Mouse (Mus musculus) MEL (cell line): Measurements from ENCODE around the gene Sfxn1. TPM values are rescaled to one million over a fixed set of nuclear protein-coding genes. Genes with fewer than 3 reads are reported as not detected.

Source experiments
- DNase-seq: peaks from one replicate; pipeline ENCODE4 v3.0.0; 2011; ENCODE audit warnings: low read depth, low spot score
- H3K27ac ChIP-seq: 2 replicates; pipeline ENCODE4 v1.5.1; 2012; ENCODE audit warnings: low read depth, mild to moderate bottlenecking, control low read depth, low read length, moderate library complexity; ENCODE audit not compliant: control insufficient read depth
- H3K27me3 ChIP-seq, 2 experiments: fragments of 150-350 bp in 1 of 2; sonication (generic) in 1 of 2; 2 replicates each; pipeline ENCODE4 v1.6.1; 2012; ENCODE audit warnings: low read length in 2 of 2, mild to moderate bottlenecking in 2 of 2, improper control_type of control experiment in 1 of 2, moderate library complexity in 1 of 2; ENCODE audit not compliant: insufficient read depth in 2 of 2, control insufficient read depth in 1 of 2
- H3K36me3 ChIP-seq, 2 experiments: 2 replicates each; pipeline ENCODE4 v1.6.1; 2012 to 2014; ENCODE audit warnings: low read length in 2 of 2, improper control_type of control experiment in 1 of 2, inconsistent platforms in 1 of 2, mild to moderate bottlenecking in 1 of 2; ENCODE audit not compliant: insufficient read depth in 2 of 2, control insufficient read depth in 1 of 2
- H3K4me1 ChIP-seq, 2 experiments: fragments of 150-350 bp in 1 of 2; sonication (generic) in 1 of 2; 2 replicates each; pipeline ENCODE4 v1.6.1; 2012; ENCODE audit warnings: low read length in 2 of 2, improper control_type of control experiment in 1 of 2, mild to moderate bottlenecking in 1 of 2; ENCODE audit not compliant: insufficient read depth in 2 of 2, control insufficient read depth in 1 of 2
- H3K4me3 ChIP-seq, 2 experiments: fragments of 150-350 bp in 1 of 2; sonication (generic) in 1 of 2; 2 replicates each; pipeline ENCODE4 v1.5.1; 2012; ENCODE audit warnings: low read depth in 2 of 2, low read length in 2 of 2, mild to moderate bottlenecking in 2 of 2, moderate library complexity in 2 of 2, control low read depth in 1 of 2, improper control_type of control experiment in 1 of 2; ENCODE audit not compliant: control insufficient read depth in 1 of 2, insufficient read depth in 1 of 2
- H3K79me2 ChIP-seq: 2 replicates; pipeline ENCODE4 v1.6.1; 2012; ENCODE audit warnings: mild to moderate bottlenecking, low read length, moderate library complexity; ENCODE audit not compliant: control insufficient read depth, poor library complexity, insufficient read depth
- H3K9ac ChIP-seq: 2 replicates; pipeline ENCODE4 v1.6.1; 2012; ENCODE audit warnings: low read depth, mild to moderate bottlenecking, control low read depth, low read length, moderate library complexity; ENCODE audit not compliant: control insufficient read depth, poor library complexity, severe bottlenecking
- H3K9me3 ChIP-seq: fragments of 150-350 bp; sonication (generic); replicated peaks from 2 replicates; pipeline ENCODE4 v1.6.1; 2012; ENCODE audit warnings: mild to moderate bottlenecking, low read length, improper control_type of control experiment, moderate library complexity; ENCODE audit not compliant: insufficient read depth
- BHLHE40 ChIP-seq: IDR thresholded peaks from 2 replicates; pipeline ENCODE4 v1.6.1; 2012; ENCODE audit warnings: low read depth, mild to moderate bottlenecking, inconsistent platforms, low read length, improper control_type of control experiment, borderline replicate concordance
- CHD1 ChIP-seq: IDR thresholded peaks from 2 replicates; pipeline ENCODE4 v1.6.1; 2012; ENCODE audit warnings: low read depth, mild to moderate bottlenecking, inconsistent platforms, low read length, improper control_type of control experiment
- CTCF ChIP-seq, 3 experiments: IDR thresholded peaks in 2 of 3; conservative IDR thresholded peaks in 1 of 3; 2 replicates each; pipeline ENCODE4 v1.5.1; 2011 to 2012; ENCODE audit warnings: low read length in 3 of 3, low read depth in 2 of 3, mild to moderate bottlenecking in 2 of 3, improper control_type of control experiment in 1 of 3, inconsistent platforms in 1 of 3, mixed read lengths in 1 of 3, moderate library complexity in 1 of 3; ENCODE audit not compliant: control insufficient read depth in 1 of 3, insufficient read depth in 1 of 3, poor library complexity in 1 of 3, severe bottlenecking in 1 of 3
- ELF1 ChIP-seq: IDR thresholded peaks from 2 replicates; pipeline ENCODE4 v1.6.1; 2014; ENCODE audit warnings: low read depth, mild to moderate bottlenecking, inconsistent platforms, low read length, improper control_type of control experiment, moderate library complexity
- EP300 ChIP-seq, 2 experiments: IDR thresholded peaks; 2 replicates each; pipeline ENCODE4 v1.6.1; 2011; ENCODE audit warnings: improper control_type of control experiment in 2 of 2, low read length in 2 of 2, low read depth in 1 of 2, mild to moderate bottlenecking in 1 of 2
- ETS1 ChIP-seq: IDR thresholded peaks from 2 replicates; pipeline ENCODE4 v1.6.1; 2012; ENCODE audit warnings: low read depth, mild to moderate bottlenecking, inconsistent platforms, low read length, improper control_type of control experiment, moderate library complexity
- GATA1 ChIP-seq: IDR thresholded peaks from 2 replicates; pipeline ENCODE4 v1.6.1; 2011; ENCODE audit warnings: low read depth, low read length, improper control_type of control experiment
- KAT2A ChIP-seq: conservative IDR thresholded peaks from 2 replicates; pipeline ENCODE4 v1.6.1; 2012; ENCODE audit warnings: low read depth, low read length, improper control_type of control experiment, inconsistent platforms
- MAFK ChIP-seq: IDR thresholded peaks from 2 replicates; pipeline ENCODE4 v1.6.1; 2011; ENCODE audit warnings: low read depth, mild to moderate bottlenecking, low read length, improper control_type of control experiment, borderline replicate concordance
- MAX ChIP-seq: IDR thresholded peaks from 2 replicates; pipeline ENCODE4 v1.6.1; 2011; ENCODE audit warnings: low read length, improper control_type of control experiment
- MAZ ChIP-seq: IDR thresholded peaks from 2 replicates; pipeline ENCODE4 v1.6.1; 2012; ENCODE audit warnings: low read depth, mild to moderate bottlenecking, inconsistent platforms, low read length, improper control_type of control experiment
- MXI1 ChIP-seq: IDR thresholded peaks from 2 replicates; pipeline ENCODE4 v1.6.1; 2011; ENCODE audit warnings: mild to moderate bottlenecking, low read depth, low read length, improper control_type of control experiment
- MYB ChIP-seq: IDR thresholded peaks from 2 replicates; pipeline ENCODE4 v1.6.1; 2011; ENCODE audit warnings: mild to moderate bottlenecking, low read depth, low read length, improper control_type of control experiment
- POLR2AphosphoS2 ChIP-seq: IDR thresholded peaks from 2 replicates; pipeline ENCODE4 v1.6.1; 2011; ENCODE audit warnings: low read length, improper control_type of control experiment
- RAD21 ChIP-seq: IDR thresholded peaks from 2 replicates; pipeline ENCODE4 v1.6.1; 2011; ENCODE audit warnings: mild to moderate bottlenecking, low read depth, low read length, improper control_type of control experiment
- SIN3A ChIP-seq: IDR thresholded peaks from 2 replicates; pipeline ENCODE4 v1.6.1; 2012; ENCODE audit warnings: low read length, improper control_type of control experiment, inconsistent platforms
- SMC3 ChIP-seq: IDR thresholded peaks from 2 replicates; pipeline ENCODE4 v1.6.1; 2011; ENCODE audit warnings: low read depth, low read length, improper control_type of control experiment
- TAL1 ChIP-seq: IDR thresholded peaks from 2 replicates; pipeline ENCODE4 v1.6.1; 2012; ENCODE audit warnings: mild to moderate bottlenecking, inconsistent platforms, low read length, moderate library complexity, mixed read lengths
- TCF12 ChIP-seq: IDR thresholded peaks from 2 replicates; pipeline ENCODE4 v1.6.1; 2014; ENCODE audit warnings: low read depth, mild to moderate bottlenecking, inconsistent platforms, low read length, improper control_type of control experiment, moderate library complexity
- UBTF ChIP-seq: IDR thresholded peaks from 2 replicates; pipeline ENCODE4 v1.6.1; 2012; ENCODE audit warnings: low read depth, mild to moderate bottlenecking, inconsistent platforms, low read length, improper control_type of control experiment, moderate library complexity, borderline replicate concordance; ENCODE audit not compliant: insufficient read depth
- USF1 ChIP-seq: IDR thresholded peaks from 2 replicates; pipeline ENCODE4 v1.6.1; 2014; ENCODE audit warnings: low read depth, mild to moderate bottlenecking, inconsistent platforms, low read length, improper control_type of control experiment, moderate library complexity
- USF2 ChIP-seq, 2 experiments: IDR thresholded peaks; 2 replicates each; pipeline ENCODE4 v1.6.1; 2011 to 2012; ENCODE audit warnings: improper control_type of control experiment in 2 of 2, low read length in 2 of 2, borderline replicate concordance in 1 of 2, inconsistent platforms in 1 of 2, low read depth in 1 of 2, mild to moderate bottlenecking in 1 of 2; ENCODE audit not compliant: insufficient read depth in 1 of 2
- ZC3H11A ChIP-seq: IDR thresholded peaks from 2 replicates; pipeline ENCODE4 v1.6.1; 2012; ENCODE audit warnings: low read depth, mild to moderate bottlenecking, inconsistent platforms, low read length, improper control_type of control experiment
- ZKSCAN1 ChIP-seq: IDR thresholded peaks from 2 replicates; pipeline ENCODE4 v1.6.1; 2012; ENCODE audit warnings: low read depth, mild to moderate bottlenecking, inconsistent platforms, low read length, improper control_type of control experiment, moderate library complexity
- ZMIZ1 ChIP-seq: IDR thresholded peaks from 2 replicates; pipeline ENCODE4 v1.6.1; 2012; ENCODE audit warnings: low read depth, mild to moderate bottlenecking, inconsistent platforms, low read length, improper control_type of control experiment, moderate library complexity
- ZNF384 ChIP-seq: IDR thresholded peaks from 2 replicates; pipeline ENCODE4 v1.6.1; 2012; ENCODE audit warnings: low read depth, mild to moderate bottlenecking, inconsistent platforms, low read length, improper control_type of control experiment
- polyA plus RNA-seq, 2 experiments: library from polyadenylated mRNA; stranded (reverse) in 1 of 2; unstranded in 1 of 2; fragments of >175 nt in 1 of 2; fragments of >200 nt in 1 of 2; gene quantifications; 2 replicates each; pipeline versions ENCODE4 v1.2.1 to v1.2.4; 2012; ENCODE audit warnings: low replicate concordance in 2 of 2, low read depth in 1 of 2; ENCODE audit not compliant: insufficient read length in 2 of 2, insufficient read depth in 1 of 2, missing spikeins in 1 of 2
- total RNA-seq: library from RNA; depleted of rRNA; stranded (reverse); fragments of 300-350 nt; gene quantifications from 2 replicates; pipeline ENCODE4 v1.2.3, GENCODE M21; 2012

Gene Sfxn1
- total and polyA plus RNA-seq, 3 experiments, result 42.8 to 74.6 TPM; not detected in 1

GRCm38 (mm10) chr13:54066081-54066746, 5.5 kb upstream of the Sfxn1 start:
- H3K36me3 ChIP-seq, result no peaks in the 10 kb centered on the region
- no peaks in the 10 kb centered on the region for H3K79me2 ChIP-seq
- peaks cover 2 to 8% of the 10 kb centered on the region in 2 experiments; a peak in 3 of 4 replicates for H3K27me3 ChIP-seq
- H3K9ac ChIP-seq, result no peak overlapping the region
- H3K27ac ChIP-seq, result no peak overlapping the region
- no peaks in the 10 kb centered on the region for H3K4me1 ChIP-seq
- H3K4me3 ChIP-seq, result no peak overlapping the region
- H3K9me3 ChIP-seq, result no peaks in the 10 kb centered on the region
- TF ChIP-seq CHD1 (no peak), TAL1 (no peak), GATA1 (no peak), CTCF (IDR thresholded peaks at IDR 0.05 in 2 of 3, conservative IDR thresholded peaks at IDR 0.05 in 1 of 3; ENCODE audit: control insufficient read depth in 1 of 3, insufficient read depth in 1 of 3, low read depth in 2 of 3, low read length in 3 of 3, poor library complexity in 1 of 3, severe bottlenecking in 1 of 3) (no peak), SMC3 (no peak), TCF12 (no peak), POLR2AphosphoS2 (no peak), USF1 (no peak), UBTF (no peak), EP300 (IDR thresholded peaks at IDR 0.05; ENCODE audit: low read depth in 1 of 2, low read length in 2 of 2) (no peak), ZC3H11A (no peak), ZKSCAN1 (no peak), RAD21 (no peak), ZNF384 (no peak), USF2 (IDR thresholded peaks at IDR 0.05; ENCODE audit: borderline replicate concordance in 1 of 2, insufficient read depth in 1 of 2, low read depth in 1 of 2, low read length in 2 of 2) (no peak)
- no peak for DNase-seq

- Histone ChIP-seq H3K9me3 (no peaks in the 10 kb centered on the region), H3K27ac (no peak overlapping the region), H3K79me2 (peaks cover 10% of the 10 kb centered on the region), H3K9ac (no peak overlapping the region), H3K4me1 (no peaks in the 10 kb centered on the region), H3K27me3 (peaks cover 2 to 8% of the 10 kb centered on the region in 2 experiments; a peak in 3 of 4 replicates), H3K4me3 (no peak overlapping the region), H3K36me3 (no peaks in the 10 kb centered on the region)
- TF ChIP-seq ETS1 (no peak), MAFK (no peak), MAX (no peak), USF2 (IDR thresholded peaks at IDR 0.05; ENCODE audit: borderline replicate concordance in 1 of 2, insufficient read depth in 1 of 2, low read depth in 1 of 2, low read length in 2 of 2) (no peak), MYB (no peak), ZKSCAN1 (no peak), USF1 (no peak), EP300 (IDR thresholded peaks at IDR 0.05; ENCODE audit: low read depth in 1 of 2, low read length in 2 of 2) (no peak), GATA1 (no peak), ELF1 (no peak), UBTF (no peak), MXI1 (no peak), CHD1 (no peak), ZMIZ1 (no peak), BHLHE40 (no peak), KAT2A (no peak), SIN3A (no peak), MAZ (no peak), CTCF (IDR thresholded peaks at IDR 0.05 in 2 of 3, conservative IDR thresholded peaks at IDR 0.05 in 1 of 3; ENCODE audit: control insufficient read depth in 1 of 3, insufficient read depth in 1 of 3, low read depth in 2 of 3, low read length in 3 of 3, poor library complexity in 1 of 3, severe bottlenecking in 1 of 3) (no peak), ZNF384 (no peak)
- no peak for DNase-seq
Observed at GRCm38 (mm10) chr13:54067617-54068166, 4.0 kb upstream of the Sfxn1 start.
